Mouse (Mus musculus): ENCODE measurements around the gene Pgd.
"Not testable (repeated sequence)": the region's sequence is repeated elsewhere in the genome, so short reads cannot be mapped to it uniquely, and the experiment has no call there.

Pgd gene

DNA sequence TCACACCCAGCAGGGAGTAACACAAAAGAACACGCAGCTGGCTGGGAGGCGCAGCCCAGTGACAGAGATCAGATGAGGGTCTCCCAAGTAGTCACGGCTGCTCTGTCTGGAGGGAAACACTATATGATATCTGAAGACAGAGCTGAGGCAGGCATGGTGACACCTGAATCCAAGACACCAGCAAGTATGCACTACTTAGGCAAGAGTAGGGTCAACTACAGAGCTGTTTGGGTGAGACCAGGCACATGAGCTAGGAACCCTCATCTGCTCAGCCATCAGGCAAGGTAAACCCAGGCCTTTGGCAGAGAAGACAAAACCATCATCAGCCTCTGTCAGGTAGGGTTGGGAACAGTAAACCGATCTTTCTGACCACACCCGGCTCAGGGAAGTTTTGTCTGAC lies 33.2 kb downstream of the Pgd start:
- DNase-seq (ENCODE audit: low read depth, low spot score) = no peak

DNA sequence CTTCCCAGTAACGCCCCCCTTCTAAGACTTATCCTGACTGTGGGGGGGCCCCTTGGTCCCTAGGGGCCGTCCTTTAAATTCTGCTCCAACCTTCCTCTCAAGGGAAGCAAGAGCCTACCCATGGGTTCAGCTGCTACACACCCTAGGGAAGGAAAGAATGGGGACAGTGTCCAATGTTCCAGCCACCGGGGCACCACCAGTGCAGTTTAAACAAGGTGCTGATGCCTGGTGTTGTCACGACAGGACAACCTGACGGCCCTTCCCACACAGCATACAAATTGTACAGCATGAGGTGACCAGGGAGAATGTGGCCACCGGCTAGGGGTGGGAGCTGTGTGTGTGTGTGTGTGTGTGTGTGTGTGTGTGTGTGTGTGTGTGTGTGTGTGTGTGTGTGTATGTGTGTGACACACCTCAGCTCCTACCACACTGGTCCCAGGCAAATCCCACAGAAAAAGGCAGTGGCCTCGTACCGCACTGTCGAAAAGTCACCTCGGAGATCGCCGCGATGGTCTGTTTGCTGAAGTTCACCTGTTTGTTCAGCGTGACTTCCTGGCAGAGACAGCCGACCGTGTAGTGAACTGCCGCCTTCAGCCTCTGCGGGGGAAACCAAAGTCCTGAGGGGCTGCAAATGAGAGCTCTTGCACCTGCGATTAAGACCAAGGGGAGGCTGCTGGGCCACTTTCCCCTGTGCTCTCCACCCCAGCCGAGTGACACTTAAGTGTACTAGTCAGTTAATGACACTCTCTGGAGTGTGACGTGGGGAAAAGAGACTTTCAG lies 34.6 kb downstream of the Pgd start:
- DNase-seq (ENCODE audit: low read depth, low spot score) = no peak

DNA sequence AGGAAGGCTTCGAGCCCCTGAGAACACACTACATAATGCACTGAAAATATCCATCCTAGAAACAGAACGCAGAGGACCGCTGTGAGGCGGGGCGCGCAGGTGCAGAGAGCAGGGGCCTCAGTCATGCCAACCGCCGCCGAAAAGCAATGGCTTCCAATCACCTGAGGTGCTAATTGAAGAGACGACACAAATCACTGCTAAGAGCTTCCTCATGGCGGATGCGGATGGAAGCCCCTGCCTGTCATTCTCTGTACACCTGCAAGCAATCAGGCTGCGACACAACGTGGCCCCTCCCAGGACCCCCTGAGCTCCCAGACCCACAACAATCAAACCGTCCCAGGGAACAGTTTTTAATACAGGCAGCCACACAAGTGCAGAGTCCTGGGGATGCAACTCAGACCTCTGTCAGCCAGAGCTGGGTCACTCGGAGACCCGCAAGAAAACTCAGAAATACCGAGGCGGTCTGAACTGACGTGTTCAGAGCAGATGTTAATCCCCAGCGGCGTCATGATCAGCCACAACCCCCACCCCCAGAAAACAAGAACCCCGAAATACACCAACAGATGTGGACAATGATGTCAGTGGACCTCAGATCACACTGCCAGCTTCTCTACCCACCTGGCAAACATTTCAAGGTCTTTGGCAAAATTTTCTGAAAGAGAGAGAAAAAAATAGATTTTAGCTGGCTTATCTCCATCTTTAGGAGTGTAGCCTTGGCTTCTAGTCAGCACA lies 35.4 kb downstream of the Pgd start:
- DNase-seq (ENCODE audit: low read depth, low spot score) = no peak

DNA sequence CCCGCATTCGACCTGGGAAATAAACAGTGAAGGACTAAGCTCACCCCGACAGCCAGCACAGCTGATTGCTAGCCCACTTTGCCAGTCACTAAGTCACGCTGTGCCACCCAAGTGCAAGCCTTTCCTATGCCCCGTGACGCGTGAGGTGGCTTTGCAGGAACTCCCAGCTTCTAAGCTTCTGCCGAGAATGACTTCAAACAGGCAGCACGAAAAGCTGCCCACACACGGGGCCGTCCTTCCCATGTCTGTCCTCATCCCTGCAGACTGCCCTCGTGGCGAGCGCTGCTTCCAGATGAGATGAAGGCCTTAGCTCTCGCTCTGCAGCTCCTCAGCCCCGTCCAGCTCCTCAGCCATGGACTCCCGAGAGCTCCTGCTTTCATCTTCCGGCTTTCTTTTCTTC lies 38.1 kb downstream of the Pgd start:
- no peak for DNase-seq (ENCODE audit: low read depth, low spot score)

- no peak for DNase-seq (ENCODE audit: low read depth, low spot score)
Observed at GRCm38 (mm10) chr4:149126663-149127062, 39.9 kb downstream of the Pgd start, which contains the start of gene Cort. Cort (minus strand) TSS chr4:149126763.

DNA sequence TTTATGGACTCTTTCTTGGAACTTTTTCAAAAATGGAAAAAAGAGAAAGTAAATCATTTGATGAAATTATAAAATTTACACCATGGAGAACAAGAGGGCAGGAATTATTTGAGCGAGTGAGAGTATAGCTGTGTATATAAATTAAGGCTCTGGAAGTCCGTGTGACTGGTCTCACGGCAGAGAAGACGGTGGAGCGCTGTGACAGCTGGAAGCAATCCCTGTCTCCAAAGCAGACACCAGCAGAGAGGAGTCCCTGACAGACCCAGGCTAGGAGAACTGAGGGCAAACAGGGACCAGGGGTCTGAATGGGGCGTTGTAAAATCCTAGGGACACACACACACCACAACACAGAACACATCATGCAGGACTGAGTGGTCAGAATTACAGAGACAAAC lies 40.5 kb downstream of the Pgd start:
- DNase-seq (ENCODE audit: low read depth, low spot score) = no peak

- no peak for DNase-seq (ENCODE audit: low read depth, low spot score)
Observed at GRCm38 (mm10) chr4:149125341-149126114, 41.0 kb downstream of the Pgd start.

- no peak for DNase-seq (ENCODE audit: low read depth, low spot score)
Observed at GRCm38 (mm10) chr4:149123432-149123831, 43.1 kb downstream of the Pgd start.

DNA sequence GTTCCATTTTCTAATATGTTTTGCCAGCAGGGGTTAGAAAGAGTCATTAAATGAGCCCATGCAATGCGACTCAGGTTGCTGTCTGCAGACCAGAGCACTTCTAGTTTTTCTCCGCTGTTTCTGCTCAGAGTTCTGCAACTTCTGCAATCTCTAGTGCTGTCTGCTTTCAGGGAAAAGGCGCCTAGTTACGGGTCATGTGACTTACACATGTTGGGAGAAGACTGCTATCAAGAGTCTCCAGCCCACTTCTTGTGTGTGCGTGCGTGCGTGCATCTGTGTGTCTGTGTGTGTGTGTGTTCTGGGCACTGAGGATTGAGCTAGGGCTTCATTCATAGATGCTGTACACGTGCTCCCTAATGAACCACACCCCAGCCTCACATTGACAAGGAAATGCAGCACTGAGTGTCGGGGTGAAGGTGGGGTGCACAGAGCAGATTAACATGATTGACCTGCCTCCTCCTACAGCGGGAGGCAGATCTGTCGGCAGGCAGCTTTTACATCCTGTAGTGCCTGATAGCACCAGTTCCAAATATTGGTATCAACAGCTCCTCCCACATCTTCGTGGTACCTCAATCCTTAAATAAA lies 46.5 kb downstream of the Pgd start:
- DNase-seq (ENCODE audit: low read depth, low spot score) = not testable (repeated sequence)

- peak; percentile 82 for DNase-seq (ENCODE audit: low read depth, low spot score)
Observed at GRCm38 (mm10) chr4:149103875-149104561, 62.6 kb downstream of the Pgd start, which contains the start of gene Dffa. Dffa (plus strand) TSS chr4:149104146.

DNA sequence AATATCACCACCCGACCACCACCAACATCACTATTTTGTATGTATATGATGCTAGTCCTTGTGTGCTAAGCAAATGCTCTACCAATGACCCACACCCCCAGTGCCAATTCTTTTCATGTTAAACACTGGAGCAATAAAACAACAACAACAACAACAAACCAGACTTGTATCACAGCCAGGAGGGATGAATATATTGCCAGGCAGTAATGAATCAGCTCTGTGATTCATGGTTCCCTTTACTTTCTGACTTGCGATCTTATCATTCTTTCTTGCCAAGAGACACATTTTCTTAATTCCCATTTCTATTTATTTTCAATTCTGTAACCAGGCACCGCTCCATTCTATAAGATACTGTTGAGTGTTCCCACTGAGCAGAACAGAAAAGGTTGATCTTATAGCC lies 65.1 kb downstream of the Pgd start:
- DNase-seq (ENCODE audit: low read depth, low spot score) = no peak

DNA sequence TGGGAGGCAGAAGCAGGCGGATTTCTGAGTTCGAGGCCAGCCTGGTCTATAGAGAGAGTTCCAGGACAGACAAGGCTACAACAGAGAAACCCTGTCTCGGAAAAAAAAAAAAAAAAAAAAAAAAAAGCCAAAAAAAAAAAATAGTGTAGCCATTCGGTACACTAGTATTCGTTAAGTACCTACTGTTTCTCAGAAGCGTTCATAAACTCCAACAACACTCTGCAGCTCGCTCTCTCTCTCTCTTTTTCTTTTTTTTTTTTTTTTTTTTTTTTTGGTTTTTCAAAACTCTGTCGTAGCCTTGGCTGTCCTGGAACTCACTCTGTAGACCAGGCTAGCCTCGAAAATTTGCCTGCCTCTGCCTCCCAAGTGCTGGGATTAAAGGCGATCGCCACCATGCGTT lies 66.1 kb downstream of the Pgd start:
- DNase-seq (ENCODE audit: low read depth, low spot score) = not testable (repeated sequence)
